Mouse (Mus musculus) bone marrow macrophage, adult 2 months (primary cell): ENCODE data around the gene Bag6.

Source experiments
- CTCF ChIP-seq: IDR thresholded peaks from 2 replicates; pipeline ENCODE4 v1.5.1; 2012; ENCODE audit warnings: low read depth, mild to moderate bottlenecking, low read length, moderate library complexity
- POLR2A ChIP-seq: IDR thresholded peaks from 2 replicates; pipeline ENCODE4 v1.6.1; 2012; ENCODE audit warnings: mild to moderate bottlenecking, low read depth, low read length, borderline replicate concordance

DNA sequence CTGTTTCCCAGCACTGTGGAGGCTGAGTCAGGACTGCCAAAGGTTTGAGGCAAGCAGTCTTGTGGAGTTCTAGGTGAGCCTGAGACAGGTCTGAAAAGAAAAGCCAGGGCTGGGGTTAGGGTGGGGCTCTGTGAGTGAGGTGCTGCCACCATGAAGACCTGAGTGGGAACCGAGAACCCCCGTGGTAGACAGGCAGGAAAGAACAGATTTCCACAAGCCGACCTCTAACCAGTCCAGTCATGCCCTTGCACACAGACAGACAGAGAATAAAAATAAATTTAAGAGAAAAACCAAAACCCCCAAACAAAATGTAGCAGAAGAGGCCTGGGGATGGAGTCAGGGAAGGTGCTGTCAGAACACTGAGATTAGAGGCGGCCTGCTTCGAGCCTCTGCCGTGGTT lies 40.4 kb downstream of the Bag6 start:
- TF ChIP-seq CTCF (no peak), POLR2A (no peak)
